Mouse (Mus musculus): ENCODE results near the gene Sgce. TPM values are rescaled to one million over a fixed set of nuclear protein-coding genes. Genes with fewer than 3 reads are reported as not detected.

Sgce gene
- polyA plus RNA-seq, 1 experiment from 2014 or later = 65.9 TPM

Other genes starting within 250 kb of the Sgce start
- gene Col1a2, start 242.4 kb downstream of the Sgce start, polyA plus RNA-seq (2016; fragmentation: Nextera tagmentation; extraction: Ambion mirVana) = 99.8 and 130 TPM in 2 replicates
- 33.8 and 36.4 TPM in 2 replicates for gene Casd1, start 146.4 kb downstream of the Sgce start, polyA plus RNA-seq (2016; fragmentation: Nextera tagmentation; extraction: Ambion mirVana)
- gene Peg10, start 99 bp upstream of the Sgce start, polyA plus RNA-seq (2016; fragmentation: Nextera tagmentation; extraction: Ambion mirVana) = 9.3 and 12.3 TPM in 2 replicates
- gene Ppp1r9a, start 155.7 kb upstream of the Sgce start, polyA plus RNA-seq (2016; fragmentation: Nextera tagmentation; extraction: Ambion mirVana) = 19.0 and 19.2 TPM in 2 replicates